18 mouse cellular contexts compared by ENCODE assay signal in genomic region chr2:40671234-40671633, GRCm38 (mm10).
"Had no signal": no experiment of that assay in that cellular context is flagged by ENCODE, and none has a peak within 500 bp of the region (broad histone marks: within the 10 kb centered on the region; RNA-seq: fewer than 3 reads in every experiment).

No protein-coding gene starts in this region.

- H3K9ac ChIP-seq: liver, embryonic 15.5 days; liver, postnatal 0 days; lung, embryonic 15.5 days; neural tube, embryonic 12.5 days; stomach, embryonic 15.5 days had no signal

- H3K27ac ChIP-seq: liver, embryonic 15.5 days; lung, embryonic 15.5 days; macrophage; neural tube, embryonic 12.5 days; stomach, embryonic 15.5 days; stomach, postnatal 0 days had no signal

- H3K4me3 ChIP-seq: liver, embryonic 15.5 days; lung, embryonic 15.5 days; megakaryocyte, embryonic 14.5 days; neural tube, embryonic 12.5 days; stomach, embryonic 15.5 days had no signal

- H3K27me3 ChIP-seq: liver, embryonic 15.5 days; lung, embryonic 15.5 days; megakaryocyte, embryonic 14.5 days; neural tube, embryonic 12.5 days; stomach, embryonic 15.5 days had no signal

- H3K9me3 ChIP-seq: liver, embryonic 15.5 days; lung, embryonic 15.5 days; megakaryocyte, embryonic 14.5 days; neural tube, embryonic 12.5 days; stomach, embryonic 15.5 days had no signal

- ATAC-seq: liver, postnatal 0 days; lung, postnatal 0 days; midbrain, embryonic 16.5 days had no signal

- H3K36me3 ChIP-seq: liver, embryonic 15.5 days; lung, embryonic 15.5 days; neural tube, embryonic 12.5 days; stomach, embryonic 15.5 days had no signal

- H3K4me2 ChIP-seq: liver, embryonic 15.5 days; lung, embryonic 15.5 days; neural tube, embryonic 12.5 days; stomach, embryonic 15.5 days had no signal

- H3K4me1 ChIP-seq: liver, embryonic 15.5 days; lung, embryonic 15.5 days; megakaryocyte, embryonic 14.5 days; neural tube, embryonic 12.5 days; stomach, embryonic 15.5 days had no signal

- DNase-seq: liver, postnatal 0 days; lung, adult 2 months; lung, postnatal 14 days; lung, postnatal 36 days; midbrain, embryonic 14.5 days; right cerebral cortex, postnatal 14 days; thymus, adult 2 months; thymus, postnatal 25 days; thymus, postnatal 4 days had no signal
